Mouse (Mus musculus) heart, postnatal 0 days (tissue): ENCODE results near the gene Bckdhb.

ENCODE experiments used
- CTCF ChIP-seq: IDR thresholded peaks from 2 replicates; pipeline ENCODE4 v1.5.1; 2016; ENCODE audit warnings: antibody characterized with exemption, control low read depth, low read depth
- EP300 ChIP-seq: IDR thresholded peaks from 2 replicates; pipeline ENCODE4 v1.6.1; 2016; ENCODE audit warnings: antibody characterized with exemption, low read depth

GRCm38 (mm10) chr9:84072534-84072933, 147.6 kb downstream of the Bckdhb start:
- no peak for TF ChIP-seq CTCF
- no peak for TF ChIP-seq EP300
